ENCODE assay signal across 32 mouse cellular contexts in genomic region chr6:34295437-34295836, GRCm38 (mm10). TPM values are rescaled to one million over a fixed set of nuclear protein-coding genes. Genes with fewer than 3 reads are reported as not detected.
"Had no signal": no experiment of that assay in that cellular context is flagged by ENCODE, and none has a peak within 500 bp of the region (broad histone marks: within the 10 kb centered on the region; RNA-seq: fewer than 3 reads in every experiment).

No protein-coding gene starts in this region.

- H3K9ac ChIP-seq: limb, embryonic 12.5 days; limb, embryonic 13.5 days; limb, embryonic 15.5 days; liver, embryonic 12.5 days; liver, embryonic 13.5 days; liver, embryonic 14.5 days; liver, embryonic 15.5 days; liver, postnatal 0 days; lung, embryonic 14.5 days; lung, embryonic 15.5 days; midbrain, embryonic 12.5 days; midbrain, embryonic 13.5 days; midbrain, embryonic 15.5 days had no signal

- H3K27ac ChIP-seq: left cerebral cortex, adult 2 months; limb, embryonic 10.5 days; limb, embryonic 12.5 days; limb, embryonic 13.5 days; limb, embryonic 15.5 days; liver, embryonic 12.5 days; liver, embryonic 13.5 days; liver, embryonic 14.5 days; liver, embryonic 15.5 days; lung, embryonic 15.5 days; macrophage; midbrain, embryonic 10.5 days; midbrain, embryonic 12.5 days; midbrain, embryonic 13.5 days; midbrain, embryonic 15.5 days had no signal

- H3K36me3 ChIP-seq: limb, embryonic 10.5 days; limb, embryonic 12.5 days; limb, embryonic 13.5 days; limb, embryonic 15.5 days; liver, embryonic 12.5 days; liver, embryonic 13.5 days; liver, embryonic 15.5 days; lung, embryonic 15.5 days; midbrain, embryonic 10.5 days; midbrain, embryonic 12.5 days; midbrain, embryonic 13.5 days; midbrain, embryonic 15.5 days had no signal

- H3K4me3 ChIP-seq: left cerebral cortex, adult 2 months; limb, embryonic 10.5 days; limb, embryonic 12.5 days; limb, embryonic 13.5 days; limb, embryonic 15.5 days; liver, embryonic 12.5 days; liver, embryonic 13.5 days; liver, embryonic 15.5 days; lung, embryonic 15.5 days; megakaryocyte, embryonic 14.5 days; midbrain, embryonic 10.5 days; midbrain, embryonic 12.5 days; midbrain, embryonic 13.5 days; midbrain, embryonic 15.5 days; myocyte had no signal

- H3K4me1 ChIP-seq: liver, embryonic 12.5 days; liver, embryonic 13.5 days; liver, embryonic 15.5 days; lung, embryonic 15.5 days; midbrain, embryonic 12.5 days; midbrain, embryonic 13.5 days had no signal

- H3K4me2 ChIP-seq: limb, embryonic 12.5 days; limb, embryonic 13.5 days; limb, embryonic 15.5 days; liver, embryonic 11.5 days; liver, embryonic 12.5 days; liver, embryonic 13.5 days; liver, embryonic 15.5 days; lung, embryonic 14.5 days; lung, embryonic 15.5 days; midbrain, embryonic 11.5 days; midbrain, embryonic 12.5 days; midbrain, embryonic 13.5 days; midbrain, embryonic 15.5 days had no signal

- H3K9me3 ChIP-seq: limb, embryonic 10.5 days; limb, embryonic 12.5 days; limb, embryonic 13.5 days; limb, embryonic 15.5 days; liver, embryonic 12.5 days; liver, embryonic 13.5 days; liver, embryonic 15.5 days; lung, embryonic 15.5 days; midbrain, embryonic 10.5 days; midbrain, embryonic 12.5 days; midbrain, embryonic 13.5 days; midbrain, embryonic 15.5 days had no signal

- H3K27me3 ChIP-seq: limb, embryonic 12.5 days; limb, embryonic 13.5 days; limb, embryonic 15.5 days; liver, embryonic 12.5 days; liver, embryonic 13.5 days; lung, embryonic 15.5 days; midbrain, embryonic 12.5 days; midbrain, embryonic 13.5 days; midbrain, embryonic 15.5 days had no signal

- DNase-seq: left cerebral cortex, postnatal 4 days; liver; liver, embryonic 13.5 days; liver, postnatal 0 days; lung, adult 2 months; lung, embryonic 14.5 days; lung, postnatal 10 days; lung, postnatal 14 days; lung, postnatal 36 days; lung, postnatal 4 days; midbrain, embryonic 14.5 days had no signal

RNA-seq across cellular contexts. Expression of gene Akr1b8, which starts 58.5 kb away (rescaled TPM):
- total RNA-seq: megakaryocyte, adult 5-6 weeks; megakaryocyte-erythroid progenitor cell, adult 5-6 weeks; monocyte, adult 5-6 weeks had no signal
